Mouse (Mus musculus) gonadal fat pad, adult 2 months (tissue): ENCODE measurements around the gene Fggy. TPM values are rescaled to one million over a fixed set of nuclear protein-coding genes. Genes with fewer than 3 reads are reported as not detected.

Source experiments
- DNase-seq: peaks from one replicate; pipeline ENCODE4 v3.0.0-alpha.2; 2012; ENCODE audit warnings: low read depth
- polyA plus RNA-seq: library from polyadenylated mRNA; depleted of rRNA; stranded (reverse); fragments of >200 nt; gene quantifications from 2 replicates; pipeline ENCODE4 v1.2.3, GENCODE M21; 2012

Fggy gene
- polyA plus RNA-seq, 1 experiment = 46.9 TPM

DNA sequence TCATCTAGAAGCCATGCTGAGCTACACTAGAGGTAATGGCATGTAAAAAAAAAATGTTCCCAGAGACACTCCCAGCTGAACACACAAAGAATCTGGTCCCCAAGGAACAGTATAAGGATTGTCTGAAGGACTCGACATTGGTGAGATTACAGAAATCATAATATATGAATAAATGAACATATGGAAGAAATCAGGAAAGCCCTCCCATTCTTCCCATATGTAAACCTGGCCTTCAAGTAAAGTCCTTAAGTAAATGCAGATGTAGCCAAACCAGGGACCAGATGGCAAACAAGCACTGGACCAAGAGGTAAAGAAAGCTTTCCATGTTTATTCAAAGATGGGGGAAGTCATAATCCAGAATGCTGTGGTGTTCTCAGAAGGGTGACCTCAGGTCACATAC, 343.5 kb downstream of the Fggy start:
- DNase-seq = no peak

GRCm38 (mm10) chr4:95906141-95906540, 348.8 kb downstream of the Fggy start:
- DNase-seq = no peak

DNA sequence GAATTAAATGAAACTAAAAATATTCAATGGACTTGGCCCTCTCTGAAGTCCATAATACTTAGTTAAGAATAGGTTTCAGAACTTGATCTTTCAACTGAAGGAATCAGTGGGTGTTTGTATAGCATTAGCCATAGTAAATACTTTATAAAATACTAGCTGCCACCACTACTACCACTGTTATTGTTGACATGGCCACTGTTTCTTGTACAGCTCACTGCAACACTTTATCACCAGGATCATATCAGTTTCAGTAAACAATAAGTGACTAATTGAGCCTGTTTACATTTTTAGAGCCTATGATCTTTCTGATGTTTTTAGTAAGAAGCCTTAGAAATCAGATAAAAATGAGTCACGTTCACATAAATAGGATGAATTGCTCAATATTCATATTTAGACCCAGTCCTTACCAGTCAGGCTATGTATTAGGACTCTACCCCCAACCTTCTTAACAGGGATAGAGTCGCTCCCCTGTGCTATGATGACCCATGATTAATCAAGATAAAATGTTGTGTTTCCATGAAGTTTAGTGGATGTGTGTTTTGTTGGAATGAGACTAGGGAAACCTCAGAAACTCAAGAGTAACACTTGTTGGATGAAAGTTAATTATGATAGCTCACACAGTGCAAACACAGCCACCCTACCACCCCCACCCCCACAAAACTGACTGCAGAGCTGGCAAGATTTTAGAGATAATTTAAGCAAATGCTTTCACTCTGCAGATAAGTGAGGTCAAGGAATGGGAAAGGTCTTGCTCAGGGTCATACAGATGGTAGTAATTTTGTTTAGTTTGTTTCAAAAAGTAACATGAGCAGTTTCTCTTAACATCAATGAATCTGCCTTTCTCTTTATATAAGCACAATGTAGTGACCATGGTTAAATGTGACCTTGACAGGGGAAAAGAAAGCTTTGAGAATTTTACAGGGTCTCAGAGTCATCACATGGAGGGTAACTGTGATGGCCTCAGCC, 352.7 kb downstream of the Fggy start:
- no peak for DNase-seq

- no peak for DNase-seq
Measured at GRCm38 (mm10) chr4:95913026-95913425, 355.7 kb downstream of the Fggy start.

GRCm38 (mm10) chr4:95915628-95916579, 358.6 kb downstream of the Fggy start:
- DNase-seq = no peak

GRCm38 (mm10) chr4:95917703-95918102, 360.4 kb downstream of the Fggy start:
- DNase-seq = no peak

- no peak for DNase-seq
Measured at GRCm38 (mm10) chr4:95920448-95920847, 363.1 kb downstream of the Fggy start.

- DNase-seq = no peak
Measured at GRCm38 (mm10) chr4:95924210-95925184, 367.2 kb downstream of the Fggy start.

GRCm38 (mm10) chr4:95928846-95929245, 371.5 kb downstream of the Fggy start:
- no peak for DNase-seq

GRCm38 (mm10) chr4:95929936-95930335, 372.6 kb downstream of the Fggy start:
- no peak for DNase-seq

DNA sequence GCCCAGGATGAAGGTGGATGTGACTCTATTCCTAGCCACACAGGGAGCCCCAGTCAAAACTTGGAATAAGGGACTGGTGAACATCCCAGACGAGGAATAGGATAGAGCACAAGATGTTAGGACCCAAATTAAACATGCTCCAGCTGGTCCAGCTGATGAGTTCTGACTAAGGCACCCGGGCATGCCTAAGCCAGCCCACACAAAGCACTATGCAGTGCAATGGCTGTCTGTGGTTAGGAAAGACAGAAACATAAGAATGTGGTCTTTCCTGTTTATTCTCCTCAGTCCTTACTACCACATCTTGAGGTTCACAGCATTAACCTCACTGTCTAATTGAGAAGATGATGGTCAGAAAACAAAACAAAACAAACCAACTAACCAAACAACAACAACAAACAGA, 374.0 kb downstream of the Fggy start:
- peak; percentile 52 for DNase-seq

DNA sequence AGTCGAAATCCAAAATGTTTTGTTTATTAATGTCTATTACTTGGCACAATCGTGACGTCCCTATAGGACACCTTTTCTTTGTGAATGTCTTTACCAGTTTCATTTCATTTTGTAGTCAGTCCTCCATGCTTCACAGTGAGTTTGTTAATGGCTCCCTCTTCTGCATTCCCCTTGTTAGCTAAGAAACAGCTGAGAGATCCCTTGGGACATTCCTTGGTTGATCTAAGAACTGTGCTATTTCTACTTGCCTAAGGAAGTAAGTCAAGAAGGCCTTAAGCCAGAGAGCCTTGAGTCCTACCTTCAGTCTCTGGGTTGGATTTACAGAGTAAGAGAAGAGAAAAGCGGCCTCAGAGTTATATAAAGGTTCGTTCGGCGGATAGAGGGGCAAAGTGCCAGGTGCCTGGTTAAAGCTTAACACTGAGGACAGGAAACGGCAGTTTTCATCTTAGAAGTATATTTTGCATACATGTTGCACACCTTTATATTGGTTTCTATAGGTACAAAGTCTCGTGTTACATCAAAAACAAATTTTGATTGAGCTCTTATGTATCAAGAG, 376.6 kb downstream of the Fggy start:
- no peak for DNase-seq

DNA sequence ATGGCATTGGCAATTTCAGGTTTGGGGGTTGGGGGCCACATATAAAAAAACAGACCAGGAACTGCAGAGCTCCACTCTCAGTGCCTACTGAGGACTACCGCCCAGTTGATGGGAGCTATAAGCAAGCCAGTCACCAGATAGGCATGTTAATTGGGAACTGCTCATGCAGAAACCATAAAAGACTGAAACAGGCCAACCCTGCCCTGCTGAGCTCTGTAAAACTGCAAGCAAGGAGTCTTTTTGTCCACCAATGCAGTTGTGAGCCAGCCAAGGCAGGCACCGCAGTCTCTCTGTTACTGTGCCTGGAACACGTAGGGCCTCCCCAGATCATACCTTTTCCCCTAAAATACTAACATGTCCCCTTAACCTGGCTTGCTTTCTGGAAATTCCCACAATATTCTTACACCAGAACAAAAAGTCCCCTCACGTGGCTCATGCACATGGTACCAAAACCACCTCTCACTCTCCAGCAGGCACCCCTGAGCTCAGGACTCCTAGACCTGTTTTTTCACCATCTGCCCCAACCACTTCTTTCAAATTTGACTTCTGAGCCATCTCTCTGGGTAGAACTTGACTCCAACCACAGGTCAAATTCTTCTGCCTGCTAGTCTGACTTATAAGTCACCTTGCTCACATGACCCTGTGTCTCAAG, 377.2 kb downstream of the Fggy start:
- no peak for DNase-seq

- no peak for DNase-seq
Measured at GRCm38 (mm10) chr4:95938701-95939100, 381.4 kb downstream of the Fggy start.

GRCm38 (mm10) chr4:95947896-95948295, 390.6 kb downstream of the Fggy start:
- no peak for DNase-seq

DNA sequence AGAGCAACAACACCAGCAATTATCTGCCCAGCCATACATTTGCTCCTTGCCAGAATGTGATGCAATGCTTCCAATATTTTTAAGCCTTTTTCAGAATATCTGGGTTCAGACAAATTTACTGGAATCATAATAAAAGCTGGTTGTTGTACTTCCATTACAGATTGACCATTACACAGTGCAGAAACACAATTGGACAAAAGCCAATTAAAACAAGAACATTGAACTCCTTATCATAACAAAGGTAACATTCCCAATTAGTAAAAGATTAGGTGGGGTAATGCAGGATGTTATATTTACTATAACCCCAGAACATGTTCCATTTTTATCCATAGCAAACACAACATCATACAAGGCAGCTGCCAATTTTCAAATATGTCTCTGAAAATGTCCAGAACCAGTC, 396.0 kb downstream of the Fggy start:
- DNase-seq = no peak

DNA sequence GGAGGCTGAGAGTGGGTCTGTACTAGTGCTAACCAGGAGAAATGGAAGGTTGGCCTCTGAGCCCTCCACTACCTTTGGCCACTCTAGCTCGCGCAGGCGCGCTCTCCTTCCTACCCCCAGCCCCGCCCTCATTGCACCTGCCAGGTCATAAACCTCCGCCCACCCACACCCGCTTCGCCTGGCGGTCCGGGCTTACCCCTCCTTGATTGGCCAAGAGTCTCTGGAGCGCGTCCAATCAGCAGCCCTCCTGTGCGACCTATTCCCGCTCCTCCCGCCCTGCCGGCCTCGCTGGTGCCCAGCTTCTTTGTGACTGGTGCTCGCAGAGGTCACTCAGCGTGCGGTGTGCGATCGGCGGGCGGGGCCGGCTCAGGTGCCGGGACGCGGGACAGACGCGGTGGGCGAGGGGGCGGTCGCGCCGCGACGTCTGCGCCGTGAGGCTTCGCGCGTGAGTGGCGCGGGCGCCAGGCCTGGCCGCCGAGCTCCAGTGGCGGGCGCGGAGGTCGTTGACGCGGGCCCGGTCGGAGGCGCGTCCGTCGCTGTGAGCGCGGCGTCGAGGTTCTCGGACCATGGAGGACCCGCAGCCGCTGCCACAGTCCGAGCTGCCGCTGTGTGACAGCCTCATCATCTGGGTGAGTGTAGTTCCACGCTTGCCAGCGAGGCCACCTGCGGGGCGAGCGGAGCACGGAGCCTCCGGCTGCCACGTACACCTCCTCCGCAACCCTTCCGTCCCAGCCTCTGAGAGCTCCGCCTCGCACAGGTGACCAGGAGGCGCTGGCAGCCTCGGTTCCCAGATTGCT, 409.8 kb downstream of the Fggy start, which contains the start of gene Hook1:
Gene Hook1 (plus strand): TSS at position 313 of the 797 bp plus-strand sequence.
- peak; percentile 79 for DNase-seq
